Mouse (Mus musculus): ENCODE measurements around the gene Krtcap3.

The Krtcap3 gene

GRCm38 (mm10) chr5:31253806-31254205 is 2.3 kb downstream of the Krtcap3 start:
- no peak for DNase-seq (ENCODE audit: low read depth)

- peak; percentile 46 for DNase-seq (ENCODE audit: low read depth)
Observed at GRCm38 (mm10) chr5:31254452-31254851, 3.0 kb downstream of the Krtcap3 start.

- DNase-seq (ENCODE audit: low read depth) = no peak
Observed at GRCm38 (mm10) chr5:31254901-31255300, 3.4 kb downstream of the Krtcap3 start.

GRCm38 (mm10) chr5:31255381-31255780 is 3.9 kb downstream of the Krtcap3 start:
- DNase-seq (ENCODE audit: low read depth) = no peak

- DNase-seq (ENCODE audit: low read depth) = no peak
Observed at GRCm38 (mm10) chr5:31255971-31256370, 4.5 kb downstream of the Krtcap3 start.

GRCm38 (mm10) chr5:31257616-31258015 is 6.1 kb downstream of the Krtcap3 start:
- no peak for DNase-seq (ENCODE audit: low read depth)

- no peak for DNase-seq (ENCODE audit: low read depth)
Observed at GRCm38 (mm10) chr5:31266101-31266500, 14.6 kb downstream of the Krtcap3 start.

- DNase-seq (ENCODE audit: low read depth) = no peak
Observed at GRCm38 (mm10) chr5:31267686-31268085, 16.2 kb downstream of the Krtcap3 start.

- DNase-seq (ENCODE audit: low read depth) = no peak
Observed at GRCm38 (mm10) chr5:31273018-31273417, 21.5 kb downstream of the Krtcap3 start.

GRCm38 (mm10) chr5:31279245-31279988 is 27.9 kb downstream of the Krtcap3 start:
- no peak for DNase-seq (ENCODE audit: low read depth)

GRCm38 (mm10) chr5:31288225-31288624 is 36.7 kb downstream of the Krtcap3 start:
- no peak for DNase-seq (ENCODE audit: low read depth)

GRCm38 (mm10) chr5:31288655-31289054 is 37.2 kb downstream of the Krtcap3 start:
- no peak for DNase-seq (ENCODE audit: low read depth)

GRCm38 (mm10) chr5:31289626-31290230 is 38.2 kb downstream of the Krtcap3 start:
- DNase-seq (ENCODE audit: low read depth) = no peak

GRCm38 (mm10) chr5:31290521-31291360 is 39.2 kb downstream of the Krtcap3 start, which contains the start of gene Ift172:
Gene Ift172 (minus strand): TSS chr5:31291116.
- DNase-seq (ENCODE audit: low read depth) = peak; percentile 97

GRCm38 (mm10) chr5:31291361-31291688 is 39.8 kb downstream of the Krtcap3 start:
- DNase-seq (ENCODE audit: low read depth) = no peak

- DNase-seq (ENCODE audit: low read depth) = no peak
Observed at GRCm38 (mm10) chr5:31294964-31295605, 43.6 kb downstream of the Krtcap3 start.

GRCm38 (mm10) chr5:31295606-31296141 is 44.2 kb downstream of the Krtcap3 start, which contains the start of gene Fndc4:
Gene Fndc4 (minus strand): TSS chr5:31296080.
- DNase-seq (ENCODE audit: low read depth) = no peak

- no peak for DNase-seq (ENCODE audit: low read depth)
Observed at GRCm38 (mm10) chr5:31297047-31297757, 45.7 kb downstream of the Krtcap3 start, which contains the start of gene Gckr. Gene Gckr (plus strand): TSS chr5:31297443.

- DNase-seq (ENCODE audit: low read depth) = no peak
Observed at GRCm38 (mm10) chr5:31297981-31298380, 46.5 kb downstream of the Krtcap3 start.

- DNase-seq (ENCODE audit: low read depth) = no peak
Observed at GRCm38 (mm10) chr5:31298486-31298885, 47.0 kb downstream of the Krtcap3 start.

- DNase-seq (ENCODE audit: low read depth) = no peak
Observed at GRCm38 (mm10) chr5:31301866-31302265, 50.4 kb downstream of the Krtcap3 start.

Data from fibroblast of lung, adult 2 months (primary cell).